Comparison of ENCODE assay signal across 12 mouse cellular contexts in the genomic region with DNA sequence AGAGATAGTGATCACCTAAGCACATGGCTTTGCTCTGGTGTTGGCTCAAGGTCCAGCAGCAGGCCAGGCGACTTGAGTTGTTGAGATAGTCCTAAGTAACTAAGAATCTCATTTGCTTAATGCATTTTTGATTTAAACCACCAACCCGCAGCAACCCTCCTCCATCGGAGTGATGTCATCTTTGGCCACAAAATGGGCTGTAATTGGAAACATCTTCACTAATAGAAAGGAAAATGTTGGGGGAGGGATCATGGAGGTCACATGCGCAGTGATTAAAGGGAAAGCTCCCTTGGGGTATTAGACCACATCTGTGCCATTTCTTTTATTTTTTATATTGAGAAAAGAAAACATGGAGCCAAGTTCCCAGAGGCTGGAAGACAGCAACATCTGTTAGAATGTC.
A peak's percentile ranks its signal among the peaks of the same experiment; 100 is the strongest.
DNase-seq lines count a peak whose midpoint lies in the region; ATAC-seq and TF ChIP-seq lines count a peak whose summit lies in the region.
"Had no signal": no experiment of that assay in that cellular context is flagged by ENCODE, and none has a peak within 500 bp of the region (broad histone marks: within the 10 kb centered on the region; RNA-seq: fewer than 3 reads in every experiment).

No protein-coding gene starts in this region.

- no peak for TF ChIP-seq POLR2A in bone marrow macrophage, adult 2 months (IDR thresholded peaks at IDR 0.05; ENCODE audit: borderline replicate concordance, low read depth, low read length)
- TF ChIP-seq POLR2A in myocyte (IDR thresholded peaks at IDR 0.05; ENCODE audit: insufficient read length, low read depth) = no peak

- H3K4me3 ChIP-seq in hindbrain, embryonic 14.5 days (replicated peaks; ENCODE audit: low read length) = no peak overlapping the region
- no peak overlapping the region for H3K4me3 ChIP-seq in hindbrain, embryonic 10.5 days
- H3K4me3 ChIP-seq in C2C12 (ENCODE audit: insufficient read depth, poor library complexity, severe bottlenecking) = no peak overlapping the region
- H3K4me3 ChIP-seq in bone marrow macrophage, adult 2 months (ENCODE audit: insufficient read depth, low read length) = no peak overlapping the region
- no peak overlapping the region for H3K4me3 ChIP-seq in myocyte
- H3K4me3 ChIP-seq: liver, embryonic 15.5 days; midbrain, embryonic 13.5 days had no signal

- H3ac ChIP-seq in C2C12 (ENCODE audit: control insufficient read depth, insufficient read length, low read depth) (no peak overlapping the region), myocyte (ENCODE audit: control insufficient read depth, insufficient read length) (no peak overlapping the region)

- H3K27ac ChIP-seq in hindbrain, embryonic 14.5 days = 0 out of 2 replicates have a peak overlapping the region, but pooled peaks have one; percentile 16
- no peak overlapping the region for H3K27ac ChIP-seq in hindbrain, embryonic 10.5 days
- H3K27ac ChIP-seq in bone marrow macrophage, adult 2 months (ENCODE audit: insufficient read depth, low read depth, low read length) = peak overlapping the region; percentile 10
- H3K27ac ChIP-seq: liver, embryonic 15.5 days had no signal

- WGBS in hindbrain, embryonic 14.5 days = 54% methylated on average over 4 of the region's 4 CpGs
- WGBS in hindbrain, embryonic 10.5 days = 74% methylated on average over 4 of the region's 4 CpGs

- H3K27me3 ChIP-seq in hindbrain, embryonic 14.5 days (ENCODE audit: control insufficient read depth, insufficient read depth, low read length) = no peaks in the 10 kb centered on the region
- H3K27me3 ChIP-seq in hindbrain, embryonic 10.5 days (ENCODE audit: insufficient read depth, poor library complexity, severe bottlenecking) = no peaks in the 10 kb centered on the region
- H3K27me3 ChIP-seq in C2C12 (ENCODE audit: control insufficient read depth, insufficient read depth, insufficient read length) (no peaks in the 10 kb centered on the region), myocyte (ENCODE audit: control insufficient read depth, insufficient read depth, insufficient read length) (no peaks in the 10 kb centered on the region)
- H3K27me3 ChIP-seq: liver, embryonic 15.5 days; midbrain, embryonic 13.5 days had no signal

- no peak for DNase-seq in hindbrain, embryonic 14.5 days (ENCODE audit: low spot score)
- no peak for DNase-seq in hindbrain, embryonic 10.5 days (ENCODE audit: low spot score)
- DNase-seq in cerebellum, adult 11 months = no peak
- DNase-seq: cerebellum, adult 18-20 months; kidney, adult 9 months had no signal

- H3K9ac ChIP-seq in hindbrain, embryonic 14.5 days = no peak overlapping the region
- H3K9ac ChIP-seq: liver, embryonic 15.5 days; midbrain, embryonic 13.5 days had no signal

- peaks cover 43% of the 10 kb centered on the region for H3K4me1 ChIP-seq in hindbrain, embryonic 14.5 days (replicated peaks; ENCODE audit: control insufficient read depth, insufficient read depth, low read length)
- peaks cover 43% of the 10 kb centered on the region for H3K4me1 ChIP-seq in hindbrain, embryonic 10.5 days (replicated peaks)
- peaks cover 54% of the 10 kb centered on the region for H3K4me1 ChIP-seq in bone marrow macrophage, adult 2 months (ENCODE audit: control insufficient read depth, insufficient read depth, low read length)

- peaks cover 20% of the 10 kb centered on the region for H3K36me3 ChIP-seq in hindbrain, embryonic 14.5 days (replicated peaks; ENCODE audit: control insufficient read depth, insufficient read depth)
- peaks cover 43% of the 10 kb centered on the region for H3K36me3 ChIP-seq in hindbrain, embryonic 10.5 days
- peaks cover 31% of the 10 kb centered on the region for H3K36me3 ChIP-seq in C2C12 (ENCODE audit: control insufficient read depth, insufficient read depth)
- peaks cover 18% of the 10 kb centered on the region for H3K36me3 ChIP-seq in myocyte (ENCODE audit: control insufficient read depth, insufficient read depth)

- H3K79me2 ChIP-seq in C2C12 (ENCODE audit: control insufficient read depth, insufficient read depth) (peaks cover 94% of the 10 kb centered on the region), myocyte (ENCODE audit: control insufficient read depth, insufficient read depth) (peaks cover 92% of the 10 kb centered on the region)

- ATAC-seq in hindbrain, embryonic 14.5 days (ENCODE audit: low FRiP score) = no peak
- no peak for ATAC-seq in erythroid progenitor cell, adult 5-6 weeks (replicated peaks; ENCODE audit: low FRiP score, poor library complexity, severe bottlenecking)
- ATAC-seq: forebrain, embryonic 16.5 days; midbrain, embryonic 13.5 days had no signal

- H3K79me3 ChIP-seq in C2C12 (ENCODE audit: low read depth) = peaks cover 84% of the 10 kb centered on the region

- H3K4me2 ChIP-seq in hindbrain, embryonic 14.5 days (replicated peaks) = no peak overlapping the region
- H3K4me2 ChIP-seq in myocyte (ENCODE audit: low read depth) = no peak overlapping the region
- H3K4me2 ChIP-seq: liver, embryonic 15.5 days; midbrain, embryonic 13.5 days had no signal

- H3K9me3 ChIP-seq in hindbrain, embryonic 14.5 days (ENCODE audit: control insufficient read depth, low read length) = no peaks in the 10 kb centered on the region
- no peaks in the 10 kb centered on the region for H3K9me3 ChIP-seq in hindbrain, embryonic 10.5 days
- H3K9me3 ChIP-seq: liver, embryonic 15.5 days; midbrain, embryonic 13.5 days had no signal

- TF ChIP-seq CTCF in C2C12 (IDR thresholded peaks at IDR 0.05; ENCODE audit: control insufficient read depth, insufficient read depth, insufficient read length) = no peak
- no peak for TF ChIP-seq CTCF in bone marrow macrophage, adult 2 months (IDR thresholded peaks at IDR 0.05; ENCODE audit: low read depth, low read length)

TF ChIP-seq in C2C12, 6 proteins besides CTCF, POLR2A, EP300 and RAD21:
- TF ChIP-seq MAX (IDR thresholded peaks at IDR 0.05) = no peak
- TF ChIP-seq USF1 (IDR thresholded peaks at IDR 0.05; ENCODE audit: low read depth) = peak; percentile 56

TF ChIP-seq in myocyte, 11 proteins besides CTCF, POLR2A, EP300 and RAD21:
- no peak for TF ChIP-seq E2F4 (IDR thresholded peaks at IDR 0.05; ENCODE audit: insufficient read depth)
- no peak for TF ChIP-seq MAX (IDR thresholded peaks at IDR 0.05; ENCODE audit: low read depth)
- peak; percentile 70 for TF ChIP-seq USF1 (IDR thresholded peaks at IDR 0.05; ENCODE audit: low read depth)
- no peak for TF ChIP-seq MYOD1 (IDR thresholded peaks at IDR 0.05; ENCODE audit: control insufficient read depth in 1 of 3, insufficient read length in 2 of 3, low read depth in 2 of 3)
- no peak for TF ChIP-seq REST (IDR thresholded peaks at IDR 0.05; ENCODE audit: insufficient read depth, insufficient read length)
- TF ChIP-seq MYOG (IDR thresholded peaks at IDR 0.05; ENCODE audit: control insufficient read depth in 1 of 3, insufficient read depth in 1 of 3, insufficient read length in 2 of 3, low read depth in 2 of 3) = no peak
- TF ChIP-seq SRF (IDR thresholded peaks at IDR 0.05; ENCODE audit: control insufficient read depth, insufficient read length, low read depth) = no peak
- no peak for TF ChIP-seq CEBPB (IDR thresholded peaks at IDR 0.05; ENCODE audit: insufficient read depth, poor library complexity, severe bottlenecking)
TF ChIP-seq in myocyte: peak in this region for 1.
